Mouse (Mus musculus) forebrain, embryonic 10.5 days (tissue): Measurements from ENCODE around the gene Gm17545. TPM values are rescaled to one million over a fixed set of nuclear protein-coding genes. Genes with fewer than 3 reads are reported as not detected.

ENCODE experiments used
- DNase-seq: peaks from one replicate; pipeline ENCODE4 v3.0.0-alpha.2; 2017; ENCODE audit warnings: low spot score; ENCODE audit errors: extremely low spot score
- H3K27ac ChIP-seq: fragments of 300-500 bp; sonication (generic); 2 replicates; pipeline ENCODE4 v1.5.1; 2016; ENCODE audit warnings: mild to moderate bottlenecking
- H3K27me3 ChIP-seq: fragments of 300-500 bp; sonication (generic); 2 replicates; pipeline ENCODE4 v1.6.1; 2016; ENCODE audit warnings: mild to moderate bottlenecking; ENCODE audit not compliant: poor library complexity, severe bottlenecking
- H3K36me3 ChIP-seq: fragments of 300-500 bp; sonication (generic); replicated peaks from 2 replicates; pipeline ENCODE4 v1.6.1; 2016; ENCODE audit warnings: mild to moderate bottlenecking, moderate library complexity
- H3K4me1 ChIP-seq: fragments of 300-500 bp; sonication (generic); 2 replicates; pipeline ENCODE4 v1.6.1; 2016
- H3K4me3 ChIP-seq: fragments of 300-500 bp; sonication (generic); 2 replicates; pipeline ENCODE4 v1.5.1; 2016; ENCODE audit warnings: mild to moderate bottlenecking, moderate library complexity
- H3K9me3 ChIP-seq: fragments of 300-500 bp; sonication (generic); 2 replicates; pipeline ENCODE4 v1.6.1; 2016; ENCODE audit warnings: mild to moderate bottlenecking, moderate library complexity
- WGBS: fragments of 180-500 bp; shearing (Covaris S2); methylation state at CpG from one replicate; pipeline ENCODE4 v1.1.7; 2016; 5-methylcytosine and 5-hydroxymethylcytosine counted together
- polyA plus RNA-seq: library from polyadenylated mRNA; unstranded; fragments of >200 nt; fragmentation: Nextera tagmentation; extraction: Ambion mirVana; gene quantifications from 2 replicates; pipeline ENCODE4 v1.2.1, GENCODE M21; 2016

The Gm17545 gene
- polyA plus RNA-seq, 1 experiment from 2014 or later: not detected

DNA sequence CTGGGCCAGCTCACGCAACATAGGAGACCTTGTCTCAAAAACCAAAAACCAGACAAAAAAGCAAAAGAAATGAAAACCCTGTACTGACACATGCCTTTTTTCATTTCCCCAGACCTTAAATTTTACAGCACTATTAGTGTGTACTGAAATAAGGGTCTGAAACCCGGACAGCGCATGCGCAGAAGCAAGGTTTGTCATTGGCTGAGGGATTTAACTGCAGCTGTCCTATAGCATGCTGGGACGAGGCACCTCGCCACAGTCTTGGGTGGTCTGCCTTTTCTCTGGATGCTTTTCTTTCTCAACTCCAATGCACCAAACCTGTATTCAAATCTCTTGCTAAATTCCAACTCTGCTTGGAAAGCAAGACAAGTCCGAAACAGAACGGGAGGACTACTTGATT lies 24.9 kb downstream of the Gm17545 start:
- Histone ChIP-seq H3K4me3 (no peak overlapping the region), H3K36me3 (no peaks in the 10 kb centered on the region), H3K27me3 (no peaks in the 10 kb centered on the region), H3K9me3 (no peaks in the 10 kb centered on the region), H3K27ac (no peak overlapping the region), H3K4me1 (peaks cover 19% of the 10 kb centered on the region)
- DNase-seq: no peak
- WGBS: 92% methylated on average over 8 of the region's 8 CpGs

DNA sequence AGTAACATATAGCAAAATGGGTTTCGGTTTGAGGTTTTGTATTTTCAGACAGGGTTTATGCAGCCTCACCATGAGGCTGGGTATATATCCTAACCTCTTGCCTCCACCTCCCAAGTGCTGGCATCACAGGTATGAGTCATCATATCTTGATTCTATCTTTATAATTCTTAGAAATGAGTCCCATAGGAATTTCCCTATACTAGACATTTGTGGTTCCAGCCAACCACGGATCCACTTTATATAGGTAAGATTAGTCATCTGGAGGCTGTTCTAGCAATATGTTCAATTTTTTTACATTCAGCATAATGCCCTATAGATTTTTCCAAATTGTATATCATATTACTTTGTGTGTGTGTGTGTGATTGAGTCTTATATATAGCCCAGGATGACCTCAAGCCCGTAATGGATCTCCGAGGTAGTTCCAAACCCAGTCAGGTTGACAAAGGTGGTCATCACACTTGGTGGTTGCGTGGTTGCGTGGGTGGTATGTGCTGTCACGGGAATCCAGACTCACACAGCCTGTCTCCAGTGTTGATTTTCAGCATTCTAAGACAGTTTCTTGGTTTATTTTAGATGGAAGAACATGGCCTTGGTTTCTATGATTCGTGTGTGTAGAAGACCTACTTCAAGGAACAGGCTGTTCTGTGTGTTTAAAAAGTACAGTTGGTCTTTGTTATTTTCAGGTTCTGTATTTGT lies 29.9 kb downstream of the Gm17545 start:
- no peaks in the 10 kb centered on the region for H3K9me3 ChIP-seq
- DNase-seq: no peak
- no peak overlapping the region for H3K4me3 ChIP-seq
- H3K27ac ChIP-seq: no peak overlapping the region
- H3K36me3 ChIP-seq: no peaks in the 10 kb centered on the region
- no peaks in the 10 kb centered on the region for H3K4me1 ChIP-seq
- no peaks in the 10 kb centered on the region for H3K27me3 ChIP-seq
- 96% methylated on average over 8 of the region's 8 CpGs for WGBS

DNA sequence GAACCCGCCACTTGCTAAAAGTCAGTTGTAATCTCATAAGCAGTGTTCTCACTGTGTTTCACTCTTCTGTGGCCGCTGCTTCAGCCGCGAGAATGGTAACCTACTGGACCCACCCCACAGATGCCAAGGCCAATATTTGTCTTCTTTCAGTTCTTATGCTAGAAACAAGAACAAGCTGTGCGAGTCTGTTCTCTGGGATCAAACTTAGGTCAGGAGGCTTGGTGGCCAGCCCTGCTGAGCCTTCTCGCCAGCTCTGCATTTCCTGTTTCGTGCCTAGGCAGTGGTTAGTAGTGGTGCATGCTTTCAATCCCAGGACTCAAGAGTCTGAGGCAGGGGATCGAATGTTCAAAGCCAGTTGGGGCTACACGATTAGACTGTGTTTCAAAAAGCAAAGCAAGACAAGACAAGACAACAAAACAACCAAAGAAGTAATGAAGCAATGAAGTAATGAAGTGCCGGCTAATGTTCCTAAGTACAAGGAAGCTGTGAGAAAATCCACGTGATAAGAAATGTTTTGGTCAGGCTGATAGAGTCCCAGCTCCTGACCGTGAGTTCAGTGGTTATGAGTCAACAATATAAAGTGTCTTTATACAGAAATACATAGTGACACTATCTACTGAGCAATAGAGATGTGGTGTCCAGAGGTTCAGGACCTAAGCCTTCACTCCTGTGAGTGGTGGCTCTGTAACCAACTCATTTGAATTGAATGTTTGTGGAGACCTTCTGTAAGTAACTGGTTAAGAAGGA lies 30.6 kb downstream of the Gm17545 start:
- H3K4me1 ChIP-seq: no peaks in the 10 kb centered on the region
- no peak for DNase-seq
- H3K27ac ChIP-seq: no peak overlapping the region
- H3K27me3 ChIP-seq: no peaks in the 10 kb centered on the region
- no peak overlapping the region for H3K4me3 ChIP-seq
- H3K9me3 ChIP-seq: no peaks in the 10 kb centered on the region
- H3K36me3 ChIP-seq: no peaks in the 10 kb centered on the region
- WGBS: 90% methylated on average over 12 of the region's 12 CpGs

DNA sequence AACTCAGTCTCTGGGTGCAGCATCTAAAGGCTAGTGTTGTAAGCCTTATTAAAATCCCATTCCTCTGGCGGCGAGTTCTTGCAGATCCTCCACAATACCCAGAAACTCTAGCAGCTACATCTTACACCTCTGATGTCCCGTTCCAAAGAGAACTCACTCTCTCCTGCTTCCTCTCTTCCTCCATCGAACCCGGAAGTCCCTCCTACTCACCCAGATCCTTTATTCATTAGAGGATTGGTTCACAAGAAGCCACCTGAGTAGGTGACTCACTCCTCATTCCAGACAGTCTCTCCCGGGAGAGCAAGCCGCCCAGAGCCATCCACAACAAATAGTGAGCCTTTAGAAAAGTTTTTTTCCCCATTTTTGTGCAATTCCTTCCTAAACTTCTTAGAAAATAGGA lies 32.1 kb downstream of the Gm17545 start:
- no peak overlapping the region for H3K27ac ChIP-seq
- no peaks in the 10 kb centered on the region for H3K4me1 ChIP-seq
- WGBS: 91% methylated on average over 7 of the region's 7 CpGs
- no peaks in the 10 kb centered on the region for H3K27me3 ChIP-seq
- no peak overlapping the region for H3K4me3 ChIP-seq
- H3K9me3 ChIP-seq: no peaks in the 10 kb centered on the region
- no peaks in the 10 kb centered on the region for H3K36me3 ChIP-seq
- no peak for DNase-seq

DNA sequence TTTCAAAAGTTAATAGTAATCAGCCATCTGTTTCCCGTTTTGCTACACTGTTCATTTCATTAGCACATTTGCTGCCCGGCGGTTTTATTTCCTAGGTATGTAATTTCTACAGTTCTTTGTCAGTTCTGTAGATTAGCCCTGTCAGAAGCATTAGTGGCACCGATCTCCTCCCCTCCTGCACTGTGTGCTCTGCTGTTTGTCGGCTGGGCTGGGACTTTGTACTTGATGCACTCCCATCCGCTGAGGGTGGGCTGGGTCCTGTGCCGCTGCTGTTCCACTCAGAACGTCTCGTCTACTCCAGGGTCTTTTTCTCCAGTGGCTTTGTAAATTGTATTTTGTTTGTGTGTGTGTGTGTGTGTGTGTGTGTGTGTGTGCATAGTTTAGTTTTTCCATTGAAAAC lies 34.9 kb downstream of the Gm17545 start:
- H3K27ac ChIP-seq: no peak overlapping the region
- DNase-seq: no peak
- no peaks in the 10 kb centered on the region for H3K9me3 ChIP-seq
- WGBS: 69% methylated on average over 9 of the region's 9 CpGs
- no peaks in the 10 kb centered on the region for H3K27me3 ChIP-seq
- H3K4me3 ChIP-seq: no peak overlapping the region
- no peaks in the 10 kb centered on the region for H3K4me1 ChIP-seq
- H3K36me3 ChIP-seq: no peaks in the 10 kb centered on the region

DNA sequence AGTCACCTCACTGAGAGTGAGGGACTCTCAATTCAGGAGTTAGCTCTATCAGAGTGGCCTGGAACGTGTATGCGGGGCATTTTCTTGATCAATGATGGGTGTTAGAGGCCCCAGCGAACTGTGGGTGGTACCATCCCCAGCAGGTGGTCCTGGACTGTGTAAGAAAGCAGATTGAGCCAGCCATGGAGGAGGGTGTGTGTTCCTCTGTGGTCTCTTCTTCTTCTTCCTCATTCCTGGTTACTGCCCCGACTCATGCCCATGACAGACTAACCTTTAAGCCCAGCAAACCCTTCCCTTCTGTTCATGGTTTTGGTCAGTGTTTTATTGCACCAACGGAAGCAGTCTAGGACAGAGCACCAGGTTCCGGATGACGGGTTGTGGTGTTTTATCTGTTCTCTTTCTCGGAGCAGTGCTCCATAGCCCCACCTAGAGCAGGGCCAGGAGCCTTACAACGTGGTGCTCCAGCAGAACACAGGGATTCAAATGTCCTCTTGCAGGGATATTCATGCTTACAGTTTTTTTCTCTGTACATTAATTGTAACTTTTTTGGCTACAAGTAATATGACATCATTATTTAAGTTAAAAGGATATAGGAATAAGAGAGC lies 40.2 kb downstream of the Gm17545 start:
- WGBS: 80% methylated on average over 9 of the region's 9 CpGs
- no peak for DNase-seq

DNA sequence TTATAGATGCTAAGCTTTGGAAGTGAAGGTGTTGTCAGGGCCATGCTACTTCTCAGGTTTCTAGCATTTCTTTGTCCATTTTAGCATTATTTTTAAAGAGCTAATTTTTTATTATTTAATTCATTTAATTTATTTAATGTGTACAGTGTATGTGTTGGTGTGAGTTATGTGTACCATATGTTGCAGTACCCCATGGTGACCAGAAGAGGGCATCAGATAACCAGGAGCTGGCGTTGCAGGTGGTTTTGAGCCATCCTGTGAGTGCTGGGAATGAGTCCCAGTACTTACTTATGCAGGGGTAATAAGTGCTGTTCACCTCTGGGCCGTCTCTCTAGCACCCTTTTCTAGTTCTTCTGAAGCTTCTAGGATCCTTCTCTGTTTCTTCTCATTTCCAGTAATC lies 41.0 kb downstream of the Gm17545 start:
- no peak overlapping the region for H3K4me3 ChIP-seq
- H3K27me3 ChIP-seq: no peaks in the 10 kb centered on the region
- no peak for DNase-seq
- H3K27ac ChIP-seq: no peak overlapping the region
- 78% methylated on average over 2 of the region's 2 CpGs for WGBS
- 0 out of 2 replicates have a peak, but pooled peaks cover 4% of the 10 kb centered on the region for H3K9me3 ChIP-seq
- peaks cover 5% of the 10 kb centered on the region for H3K36me3 ChIP-seq
- H3K4me1 ChIP-seq: no peaks in the 10 kb centered on the region

More for the DNA sequence above, 40.2 kb downstream of the Gm17545 start:
- H3K9me3 ChIP-seq: 0 out of 2 replicates have a peak, but pooled peaks cover 4% of the 10 kb centered on the region
- H3K4me1 ChIP-seq: no peaks in the 10 kb centered on the region
- no peaks in the 10 kb centered on the region for H3K36me3 ChIP-seq
- H3K4me3 ChIP-seq: no peak overlapping the region
- H3K27me3 ChIP-seq: no peaks in the 10 kb centered on the region
- no peak overlapping the region for H3K27ac ChIP-seq

DNA sequence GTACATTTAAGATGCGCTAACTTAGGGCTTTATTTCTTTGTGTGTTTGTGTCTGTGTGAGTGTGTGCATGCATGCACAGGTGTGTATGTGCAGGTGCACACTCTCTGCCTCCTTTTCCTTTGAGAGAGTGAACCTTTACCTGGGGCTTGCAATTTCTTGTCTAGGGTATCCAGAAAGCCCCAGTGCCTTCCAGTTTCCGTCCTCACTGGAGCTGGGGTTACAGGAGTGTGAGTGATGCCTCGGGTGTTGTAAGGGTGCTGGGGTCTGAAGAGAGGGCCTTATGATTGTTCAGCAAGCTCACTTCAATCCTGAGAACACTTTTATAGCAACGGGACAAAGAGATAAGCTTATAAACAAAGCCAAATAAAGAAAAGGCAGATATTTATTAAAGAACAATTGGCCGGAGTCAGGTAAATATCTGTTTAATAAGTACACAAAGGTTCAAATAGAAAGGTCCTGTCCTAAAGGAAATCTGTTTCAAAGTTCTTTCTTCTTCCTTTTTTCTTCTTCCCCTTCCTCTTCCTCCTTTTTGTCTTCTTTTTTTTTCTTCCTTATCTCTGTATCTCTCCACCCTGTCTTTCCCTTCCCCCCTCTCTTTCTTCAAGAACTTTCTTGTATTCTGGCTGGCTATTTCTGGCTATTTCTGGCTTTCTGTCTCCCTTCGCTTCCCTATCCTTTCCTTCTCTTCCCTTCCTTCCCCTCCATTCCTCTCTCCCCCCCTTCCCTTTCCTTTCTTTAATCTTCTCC lies 43.1 kb downstream of the Gm17545 start:
- Histone ChIP-seq H3K36me3 (peaks cover 5% of the 10 kb centered on the region), H3K9me3 (0 out of 2 replicates have a peak, but pooled peaks cover 4% of the 10 kb centered on the region), H3K27ac (no peak overlapping the region), H3K4me3 (no peak overlapping the region), H3K4me1 (no peaks in the 10 kb centered on the region), H3K27me3 (no peaks in the 10 kb centered on the region)
- DNase-seq: no peak
- 89% methylated on average over 6 of the region's 6 CpGs for WGBS

DNA sequence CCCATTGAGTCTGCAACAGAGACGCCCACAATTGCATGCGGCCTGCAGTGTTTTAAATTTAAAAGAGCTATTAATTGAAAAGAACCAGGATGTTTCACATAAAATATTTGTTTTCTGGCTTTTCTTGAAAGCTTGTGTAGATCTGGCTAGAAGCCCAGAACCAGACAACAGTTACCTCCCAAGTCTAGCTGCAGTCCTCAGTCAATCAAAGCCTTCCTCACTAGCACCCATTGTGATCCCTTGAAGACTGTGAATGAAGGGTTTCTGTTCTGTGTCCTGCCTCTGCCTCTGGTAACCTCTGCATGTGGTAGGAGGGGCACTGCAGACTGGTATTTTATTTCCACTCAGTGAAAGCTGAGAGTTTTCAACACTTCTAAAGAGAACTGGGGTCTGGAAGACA lies 48.9 kb downstream of the Gm17545 start:
- H3K36me3 ChIP-seq: peaks cover 5% of the 10 kb centered on the region
- 94% methylated on average over 2 of the region's 2 CpGs for WGBS

DNA sequence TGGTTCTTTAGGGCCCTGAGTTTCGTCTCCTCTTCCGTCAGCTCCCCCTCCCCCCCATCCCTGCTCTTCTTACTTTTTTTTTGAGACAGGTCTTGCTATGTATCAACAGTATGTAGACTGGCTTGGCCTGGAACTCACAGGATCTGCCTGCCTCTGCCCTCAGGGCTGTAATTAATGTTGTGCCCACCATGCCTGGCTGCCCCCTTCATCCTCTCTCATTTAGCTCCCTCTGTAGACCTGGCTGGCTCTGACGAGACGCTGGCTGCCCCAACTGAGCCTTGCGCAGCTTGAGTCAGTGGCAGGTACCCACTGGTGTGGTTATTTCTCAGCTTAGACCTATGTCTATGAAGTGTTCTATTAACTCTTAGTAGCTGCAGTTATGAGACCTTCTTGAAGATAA lies 49.5 kb downstream of the Gm17545 start:
- 70% methylated on average over 5 of the region's 5 CpGs for WGBS
- H3K4me1 ChIP-seq: no peaks in the 10 kb centered on the region
- no peaks in the 10 kb centered on the region for H3K9me3 ChIP-seq
- no peak for DNase-seq
- peaks cover 5% of the 10 kb centered on the region for H3K36me3 ChIP-seq
- H3K27me3 ChIP-seq: no peaks in the 10 kb centered on the region
- H3K4me3 ChIP-seq: no peak overlapping the region
- no peak overlapping the region for H3K27ac ChIP-seq

More for the DNA sequence above, 48.9 kb downstream of the Gm17545 start:
- H3K27ac ChIP-seq: no peak overlapping the region
- no peaks in the 10 kb centered on the region for H3K27me3 ChIP-seq
- no peaks in the 10 kb centered on the region for H3K4me1 ChIP-seq
- H3K9me3 ChIP-seq: no peaks in the 10 kb centered on the region
- H3K4me3 ChIP-seq: no peak overlapping the region
- no peak for DNase-seq

DNA sequence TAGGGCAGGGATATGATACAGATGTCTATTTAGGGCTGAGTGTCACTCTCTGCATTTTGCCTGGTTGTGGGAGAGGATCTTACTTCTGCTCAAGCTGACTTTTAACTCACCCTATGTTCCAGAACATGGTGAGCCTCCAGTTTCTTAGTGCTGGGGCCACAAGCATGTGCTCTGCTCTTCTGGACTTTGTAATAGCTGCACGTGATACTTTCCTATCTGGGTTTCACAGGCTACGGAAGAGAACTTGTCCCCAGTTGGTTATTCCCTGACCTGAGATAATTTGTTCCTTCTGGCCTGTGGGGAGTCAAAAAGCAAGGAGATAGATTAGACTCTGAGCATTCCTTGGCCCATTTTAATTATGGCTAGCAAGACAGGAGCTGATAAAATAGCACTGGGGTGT lies 51.5 kb downstream of the Gm17545 start:
- WGBS: 68% methylated on average over 2 of the region's 2 CpGs
- no peak for DNase-seq

More for the DNA sequence above, 51.5 kb downstream of the Gm17545 start:
- no peaks in the 10 kb centered on the region for H3K36me3 ChIP-seq
- no peak overlapping the region for H3K4me3 ChIP-seq
- no peaks in the 10 kb centered on the region for H3K9me3 ChIP-seq
- no peaks in the 10 kb centered on the region for H3K27me3 ChIP-seq
- no peaks in the 10 kb centered on the region for H3K4me1 ChIP-seq
- no peak overlapping the region for H3K27ac ChIP-seq
